Comparison of ENCODE assay signal across 8 mouse cellular contexts in the genomic region with DNA sequence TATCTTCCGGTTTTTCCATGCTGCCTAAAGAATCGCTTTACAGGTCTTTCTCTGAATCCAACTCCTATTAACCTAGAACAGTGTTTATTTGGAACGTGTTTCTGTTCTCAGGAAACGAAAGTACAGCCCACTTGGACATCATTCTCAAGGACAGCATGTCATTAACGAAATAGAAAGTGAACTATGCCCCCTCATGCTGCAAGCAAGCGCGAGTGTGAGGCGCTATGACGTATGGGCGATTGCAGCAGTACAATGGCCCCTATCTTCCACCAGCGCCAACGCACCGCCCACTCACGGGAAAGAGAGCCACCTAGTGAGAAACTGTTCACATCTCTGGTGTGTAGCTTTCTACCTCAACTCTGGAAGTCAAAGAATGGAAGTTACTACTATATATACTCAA. TPM values are rescaled to one million over a fixed set of nuclear protein-coding genes. Genes with fewer than 3 reads are reported as not detected.
DNase-seq lines count a peak whose midpoint lies in the region; ATAC-seq and TF ChIP-seq lines count a peak whose summit lies in the region.

No protein-coding gene starts in this region.

- no peak for TF ChIP-seq EP300 in stomach, postnatal 0 days (optimal IDR thresholded peaks at IDR 0.05)

- H3K27ac ChIP-seq in forebrain, embryonic 14.5 days (ENCODE audit: low read depth, low read length): no peak overlapping the region
- no peak overlapping the region for H3K27ac ChIP-seq in liver, embryonic 16.5 days (ENCODE audit: low read length)
- H3K27ac ChIP-seq in neural tube, embryonic 12.5 days: no peak overlapping the region
- no peak overlapping the region for H3K27ac ChIP-seq in stomach, postnatal 0 days (replicated peaks)

- intact Hi-C loops in heart, postnatal 14 days (cut with DNase I): loop anchor here (5.0 kb wide), 2 partner anchors 42 to 377 kb away; no protein-coding TSS in a partner anchor

- TF ChIP-seq CTCF in stomach, postnatal 0 days (IDR thresholded peaks at IDR 0.05; ENCODE audit: low read depth): peak; percentile 85

- H3K4me1 ChIP-seq in forebrain, embryonic 14.5 days (ENCODE audit: control insufficient read depth, insufficient read depth, low read length): peaks cover 10% of the 10 kb centered on the region; the same call in 1 of the 2 replicates
- peaks cover 10% of the 10 kb centered on the region for H3K4me1 ChIP-seq in liver, embryonic 16.5 days (ENCODE audit: control insufficient read depth, low read depth, low read length)
- H3K4me1 ChIP-seq in neural tube, embryonic 12.5 days: peaks cover 9% of the 10 kb centered on the region
- no peaks in the 10 kb centered on the region; the same call in 1 of the 2 replicates for H3K4me1 ChIP-seq in stomach, postnatal 0 days (replicated peaks; ENCODE audit: control insufficient read depth, insufficient read depth)

- WGBS in forebrain, embryonic 14.5 days: under 1% methylated on average over 14 of the region's 14 CpGs
- 0% methylated on average over 14 of the region's 14 CpGs for WGBS in large intestine, adult 2 months
- under 1% methylated on average over 14 of the region's 14 CpGs for WGBS in liver, embryonic 16.5 days (ENCODE audit: insufficient replicate concordance)
- 1% methylated on average over 14 of the region's 14 CpGs for WGBS in neural tube, embryonic 12.5 days
- WGBS in stomach, postnatal 0 days: under 1% methylated on average over 14 of the region's 14 CpGs

- H3K4me2 ChIP-seq in forebrain, embryonic 14.5 days (ENCODE audit: low read length): peak overlapping the region; percentile 94
- H3K4me2 ChIP-seq in liver, embryonic 16.5 days (ENCODE audit: low read depth, low read length): peak overlapping the region; percentile 98
- H3K4me2 ChIP-seq in neural tube, embryonic 12.5 days (replicated peaks): peak overlapping the region; percentile 85
- peak overlapping the region; percentile 99 for H3K4me2 ChIP-seq in stomach, postnatal 0 days (replicated peaks; ENCODE audit: low read depth)

- no peaks in the 10 kb centered on the region for H3K27me3 ChIP-seq in forebrain, embryonic 14.5 days (replicated peaks; ENCODE audit: control insufficient read depth, insufficient read depth, low read length)
- H3K27me3 ChIP-seq in liver, embryonic 16.5 days (ENCODE audit: control insufficient read depth, insufficient read depth, low read depth, low read length): no peaks in the 10 kb centered on the region
- no peaks in the 10 kb centered on the region for H3K27me3 ChIP-seq in neural tube, embryonic 12.5 days (replicated peaks)
- no peaks in the 10 kb centered on the region for H3K27me3 ChIP-seq in stomach, postnatal 0 days (ENCODE audit: control insufficient read depth, insufficient read depth, low read length)

- H3K36me3 ChIP-seq in forebrain, embryonic 14.5 days (ENCODE audit: control insufficient read depth, insufficient read depth, low read length): 0 out of 2 replicates have a peak, but pooled peaks cover 2% of the 10 kb centered on the region
- H3K36me3 ChIP-seq in liver, embryonic 16.5 days (ENCODE audit: control insufficient read depth, insufficient read depth): no peaks in the 10 kb centered on the region
- H3K36me3 ChIP-seq in neural tube, embryonic 12.5 days: no peaks in the 10 kb centered on the region
- H3K36me3 ChIP-seq in stomach, postnatal 0 days (ENCODE audit: control insufficient read depth, insufficient read depth, low read length): no peaks in the 10 kb centered on the region

- peak overlapping the region; percentile 92 for H3K4me3 ChIP-seq in forebrain, embryonic 14.5 days (ENCODE audit: low read depth, low read length)
- H3K4me3 ChIP-seq in liver, embryonic 16.5 days (ENCODE audit: low read depth, low read length): peak overlapping the region; percentile 69
- peak overlapping the region; percentile 27 for H3K4me3 ChIP-seq in neural tube, embryonic 12.5 days
- H3K4me3 ChIP-seq in stomach, postnatal 0 days (ENCODE audit: low read depth, low read length): peak overlapping the region; percentile 36

- H3K9ac ChIP-seq in forebrain, embryonic 14.5 days (ENCODE audit: low read length): peak overlapping the region; percentile 13; the same call in 1 of the 2 replicates
- H3K9ac ChIP-seq in liver, embryonic 16.5 days (ENCODE audit: low read depth, low read length): peak overlapping the region; percentile 56
- no peak overlapping the region for H3K9ac ChIP-seq in neural tube, embryonic 12.5 days
- H3K9ac ChIP-seq in stomach, postnatal 0 days (ENCODE audit: low read length): no peak overlapping the region

- ATAC-seq in forebrain, embryonic 14.5 days: peak; percentile 25; the same call in 1 of the 2 replicates
- ATAC-seq in liver, embryonic 16.5 days (ENCODE audit: low read depth): peak; percentile 38
- ATAC-seq in neural tube, embryonic 12.5 days (ENCODE audit: low FRiP score, low read depth): peak; percentile 7; the same call in 1 of the 2 replicates
- ATAC-seq in stomach, postnatal 0 days (ENCODE audit: low FRiP score, low TSS enrichment): peak; percentile 76

- no peaks in the 10 kb centered on the region for H3K9me3 ChIP-seq in forebrain, embryonic 14.5 days (replicated peaks; ENCODE audit: control insufficient read depth, low read length)
- H3K9me3 ChIP-seq in liver, embryonic 16.5 days (replicated peaks; ENCODE audit: control insufficient read depth, low read length): no peaks in the 10 kb centered on the region
- no peaks in the 10 kb centered on the region for H3K9me3 ChIP-seq in neural tube, embryonic 12.5 days
- no peaks in the 10 kb centered on the region for H3K9me3 ChIP-seq in stomach, postnatal 0 days (ENCODE audit: control insufficient read depth, low read length)

- DNase-seq in ES-CJ7 (ENCODE audit: low read depth, low spot score): peak; percentile 93
- peak; percentile 65 for DNase-seq in cerebellum, adult 11 months
- peak; percentile 92 for DNase-seq in forebrain, embryonic 14.5 days (ENCODE audit: low spot score)
- DNase-seq in heart, postnatal 14 days: peak; percentile 76 to 80
- peak; percentile 83 for DNase-seq in large intestine, adult 2 months (ENCODE audit: low read depth, low spot score)
- peak; percentile 89 for DNase-seq in stomach, postnatal 0 days (ENCODE audit: low spot score)

RNA-seq across cellular contexts. Expression of a gene that starts 2.0 kb away (rescaled TPM):
- 31.0 and 35.4 TPM in 2 replicates for polyA plus RNA-seq in forebrain, embryonic 14.5 days (2014; fragmentation: Nextera tagmentation; extraction: Ambion mirVana)
- 10 to 100 TPM; 39.5 to 44.4 TPM for total RNA-seq in heart, postnatal 14 days (2021)
- 18.3 and 33.3 TPM in 2 replicates for polyA plus RNA-seq in large intestine, adult 2 months (2012; rRNA removed)
- 8.4 and 8.7 TPM in 2 replicates for polyA plus RNA-seq in liver, embryonic 16.5 days (2015; fragmentation: Nextera tagmentation; extraction: Ambion mirVana)
- 36.8 and 38.6 TPM in 2 replicates for polyA plus RNA-seq in neural tube, embryonic 12.5 days (2016; fragmentation: Nextera tagmentation; extraction: Ambion mirVana)
- 10.3 and 10.7 TPM in 2 replicates for polyA plus RNA-seq in stomach, postnatal 0 days (2015; fragmentation: Nextera tagmentation; extraction: Ambion mirVana)

RNA-seq across cellular contexts. Expression of a gene that starts 50.3 kb away (rescaled TPM):
- 69.7 and 70.6 TPM in 2 replicates for polyA plus RNA-seq in forebrain, embryonic 14.5 days (2014; fragmentation: Nextera tagmentation; extraction: Ambion mirVana)
- 1 to 10 TPM in 1 of 2 experiments, under 1 TPM in 1; 0.61 to 1.0 TPM for total RNA-seq in heart, postnatal 14 days (2021)
- 0.58 and 0.78 TPM in 2 replicates for polyA plus RNA-seq in large intestine, adult 2 months (2012; rRNA removed)
- 0.09 TPM in 1 of 2 replicates, not detected in the other for polyA plus RNA-seq in liver, embryonic 16.5 days (2015; fragmentation: Nextera tagmentation; extraction: Ambion mirVana)
- polyA plus RNA-seq in neural tube, embryonic 12.5 days (2016; fragmentation: Nextera tagmentation; extraction: Ambion mirVana): 51.1 and 52.2 TPM in 2 replicates
- 1.2 and 1.3 TPM in 2 replicates for polyA plus RNA-seq in stomach, postnatal 0 days (2015; fragmentation: Nextera tagmentation; extraction: Ambion mirVana)

Comparison
In these comparisons a context has a peak if more than half of its experiments do, and no peak if none do; other contexts are left out.
1. ATAC-seq: peak in every context shown above with its lines; median percentile 76 in stomach, postnatal 0 days; 38 in liver, embryonic 16.5 days; 25 in forebrain, embryonic 14.5 days; 7 in neural tube, embryonic 12.5 days.
2. H3K4me3 ChIP-seq: peak in every context shown above with its lines; median percentile 92 in forebrain, embryonic 14.5 days; 69 in liver, embryonic 16.5 days; 36 in stomach, postnatal 0 days; 27 in neural tube, embryonic 12.5 days.
3. H3K9ac ChIP-seq: peak in forebrain, embryonic 14.5 days (single experiment) and liver, embryonic 16.5 days (single experiment); none in neural tube, embryonic 12.5 days (single experiment) and stomach, postnatal 0 days (single experiment).
4. RNA of a gene that starts 50.3 kb away (polyA plus RNA-seq): 69.7 to 70.6 TPM in forebrain, embryonic 14.5 days and 51.1 to 52.2 TPM in neural tube, embryonic 12.5 days; 1.2 to 1.3 TPM in stomach, postnatal 0 days, 0.58 to 0.78 TPM in large intestine, adult 2 months and 0.09 TPM in liver, embryonic 16.5 days; every median in the first group is over 10 times any median in the second.
5. Peak in every context shown above with its lines, with median percentiles within 50 percentile points of each other: DNase-seq and H3K4me2 ChIP-seq.